11 mouse cellular contexts compared by ENCODE assay signal in the genomic region with DNA sequence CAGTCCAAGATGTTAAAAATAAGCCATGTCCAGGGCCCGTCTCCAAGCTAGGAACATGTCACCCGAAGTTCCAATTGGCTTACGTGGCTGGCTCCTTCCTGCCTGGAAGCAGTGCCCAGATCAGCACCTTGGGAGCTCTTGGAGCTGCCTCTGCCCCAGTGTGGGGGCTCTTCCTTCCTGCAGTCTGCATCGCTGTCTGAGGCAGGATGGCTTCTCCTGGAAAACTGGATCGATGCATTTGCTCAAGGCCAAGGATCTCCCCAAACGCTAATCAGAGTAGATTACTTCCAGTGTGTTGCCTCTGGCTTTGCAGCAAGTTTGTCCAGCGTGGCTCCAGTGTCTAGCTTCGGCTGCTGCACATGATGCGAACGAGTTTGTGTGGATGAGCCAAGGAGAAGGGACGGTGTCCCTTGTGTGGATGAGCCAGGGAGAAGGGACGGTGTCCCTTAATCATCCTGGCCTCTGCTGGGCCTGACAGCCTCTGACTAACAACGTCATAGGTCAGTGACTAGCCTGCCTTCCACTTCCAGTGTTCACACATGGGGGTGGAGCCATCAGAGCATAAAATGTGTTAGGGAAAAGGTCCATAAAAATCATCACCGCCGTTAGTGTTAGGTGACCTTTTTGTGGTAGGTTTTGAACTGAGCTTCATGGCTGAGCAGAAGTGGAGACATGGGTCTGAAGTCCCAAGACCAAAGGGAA. TPM values are rescaled to one million over a fixed set of nuclear protein-coding genes. Genes with fewer than 3 reads are reported as not detected.
A peak's percentile ranks its signal among the peaks of the same experiment; 100 is the strongest.
DNase-seq lines count a peak whose midpoint lies in the region; ATAC-seq and TF ChIP-seq lines count a peak whose summit lies in the region.
"Had no signal": no experiment of that assay in that cellular context is flagged by ENCODE, and none has a peak within 500 bp of the region (broad histone marks: within the 10 kb centered on the region; RNA-seq: fewer than 3 reads in every experiment).

No protein-coding gene starts in this region.

- no peaks in the 10 kb centered on the region for H3K36me3 ChIP-seq in kidney, postnatal 0 days (ENCODE audit: insufficient read depth, low read length)
- H3K36me3 ChIP-seq in midbrain, postnatal 0 days (ENCODE audit: insufficient read depth, low read length), result no peaks in the 10 kb centered on the region
- H3K36me3 ChIP-seq: midbrain, embryonic 12.5 days had no signal

- H3K27ac ChIP-seq in kidney, postnatal 0 days, result peak overlapping the region; percentile 47
- H3K27ac ChIP-seq in midbrain, postnatal 0 days (ENCODE audit: low read depth, low read length), result no peak overlapping the region
- H3K27ac ChIP-seq: liver, embryonic 14.5 days; midbrain, embryonic 12.5 days had no signal

- no peak overlapping the region for H3K4me2 ChIP-seq in kidney, postnatal 0 days (ENCODE audit: low read length)
- no peak overlapping the region for H3K4me2 ChIP-seq in midbrain, postnatal 0 days (ENCODE audit: low read depth, low read length, poor library complexity, severe bottlenecking)
- H3K4me2 ChIP-seq: midbrain, embryonic 12.5 days had no signal

- H3K4me3 ChIP-seq in kidney, postnatal 0 days (replicated peaks; ENCODE audit: low read depth, low read length), result no peak overlapping the region
- no peak overlapping the region for H3K4me3 ChIP-seq in midbrain, postnatal 0 days (ENCODE audit: low read depth, low read length)
- H3K4me3 ChIP-seq: midbrain, embryonic 12.5 days had no signal

- H3K9me3 ChIP-seq in kidney, postnatal 0 days (replicated peaks; ENCODE audit: low read length), result no peaks in the 10 kb centered on the region
- H3K9me3 ChIP-seq in midbrain, postnatal 0 days (ENCODE audit: low read length), result no peaks in the 10 kb centered on the region
- H3K9me3 ChIP-seq: midbrain, embryonic 12.5 days had no signal

- CTCF ChIA-PET in Patski (lab: Charles Lee), result interaction anchor here (0.9 to 1.6 kb wide), 3 partner anchors 18 to 59 kb away, joined by 3 to 4 read pairs (median 3); no protein-coding TSS in a partner anchor

- peak; percentile 10 for ATAC-seq in Patski
- ATAC-seq in kidney, postnatal 0 days (replicated peaks; ENCODE audit: low FRiP score, low read depth), result peak; percentile 82
- ATAC-seq in midbrain, postnatal 0 days (ENCODE audit: low FRiP score), result no peak
- ATAC-seq: forebrain, embryonic 14.5 days had no signal

- in situ Hi-C loops in Patski (cut with MboI; ENCODE audit: low pct_unique_long_range_greater_than_20kb), result loop anchor here (25.0 kb wide), 1 partner anchor 495 kb away; no protein-coding TSS in a partner anchor

- TF ChIP-seq CTCF in Patski (IDR thresholded peaks at IDR 0.05), result no peak
- TF ChIP-seq CTCF in kidney, postnatal 0 days (IDR thresholded peaks at IDR 0.05; ENCODE audit: low read depth), result no peak
- TF ChIP-seq CTCF in midbrain, postnatal 0 days (IDR thresholded peaks at IDR 0.05), result no peak

- POLR2A ChIA-PET in Patski (lab: Charles Lee), result interaction anchor here (0.9 kb wide), 1 partner anchor 18 kb away, joined by 4 read pairs; no protein-coding TSS in a partner anchor

- WGBS in kidney, postnatal 0 days, result 30% methylated on average over 15 of the region's 15 CpGs
- WGBS in midbrain, postnatal 0 days, result 75% methylated on average over 15 of the region's 15 CpGs

- H3K27me3 ChIP-seq in Patski, result no peaks in the 10 kb centered on the region
- H3K27me3 ChIP-seq in kidney, postnatal 0 days (ENCODE audit: insufficient read depth, low read length), result no peaks in the 10 kb centered on the region
- H3K27me3 ChIP-seq in midbrain, postnatal 0 days (ENCODE audit: insufficient read depth, low read length), result no peaks in the 10 kb centered on the region
- H3K27me3 ChIP-seq: midbrain, embryonic 12.5 days had no signal

- H3K4me1 ChIP-seq in kidney, postnatal 0 days (replicated peaks; ENCODE audit: insufficient read depth, low read length), result peaks cover 35% of the 10 kb centered on the region
- peaks cover 6% of the 10 kb centered on the region; the same call in 1 of the 2 replicates for H3K4me1 ChIP-seq in midbrain, postnatal 0 days (ENCODE audit: insufficient read depth, low read length)

- no peak overlapping the region for H3K9ac ChIP-seq in kidney, postnatal 0 days (ENCODE audit: low read depth, low read length)
- no peak overlapping the region for H3K9ac ChIP-seq in midbrain, postnatal 0 days (replicated peaks; ENCODE audit: low read length, poor library complexity, severe bottlenecking)
- H3K9ac ChIP-seq: liver, embryonic 14.5 days; midbrain, embryonic 12.5 days had no signal

- DNase-seq in embryo, embryonic 10 days (ENCODE audit: low spot score), result peak; percentile 29
- no peak for DNase-seq in embryo, embryonic 11 days
- no peak for DNase-seq in Patski (ENCODE audit: low read depth, low spot score)
- DNase-seq in gastrocnemius, postnatal 10 days, result peak; percentile 26
- DNase-seq in kidney, postnatal 0 days (ENCODE audit: low spot score), result peak; percentile 67
- no peak for DNase-seq in urinary bladder, adult 2 months (ENCODE audit: low spot score)
- DNase-seq in midbrain, postnatal 0 days (ENCODE audit: low spot score), result no peak
- DNase-seq in thymus, adult 18-20 months, result no peak

RNA-seq across cellular contexts. Expression of a gene that starts 25.0 kb away (rescaled TPM):
- polyA plus RNA-seq in Patski (2021), result 124 TPM
- 10 to 100 TPM; 29.5 to 30.8 TPM for total RNA-seq in gastrocnemius, postnatal 10 days (2021)
- polyA plus RNA-seq in kidney, postnatal 0 days (2015; fragmentation: Nextera tagmentation; extraction: Ambion mirVana), result 10.7 and 12.7 TPM in 2 replicates
- 47.4 and 48.6 TPM in 2 replicates for polyA plus RNA-seq in urinary bladder, adult 2 months (2012; rRNA removed)
- 23.7 and 34.3 TPM in 2 replicates for total RNA-seq in midbrain, postnatal 0 days (2014; rRNA removed)
- 3.5 and 7.0 TPM in 2 replicates for polyA plus RNA-seq in midbrain, postnatal 0 days (2015; fragmentation: Nextera tagmentation; extraction: Ambion mirVana)

RNA-seq across cellular contexts. Expression of a gene that starts 51.4 kb away (rescaled TPM):
- not detected for polyA plus RNA-seq in Patski (2021)
- total RNA-seq in gastrocnemius, postnatal 10 days (2021), result not detected
- polyA plus RNA-seq in kidney, postnatal 0 days (2015; fragmentation: Nextera tagmentation; extraction: Ambion mirVana), result not detected in 2 replicates
- not detected in 2 replicates for polyA plus RNA-seq in urinary bladder, adult 2 months (2012; rRNA removed)
- total RNA-seq in midbrain, postnatal 0 days (2014; rRNA removed), result not detected in 2 replicates
- 0.96 TPM in 1 of 2 replicates, not detected in the other for polyA plus RNA-seq in midbrain, postnatal 0 days (2015; fragmentation: Nextera tagmentation; extraction: Ambion mirVana)
- polyA plus RNA-seq: forebrain, embryonic 14.5 days; liver, embryonic 14.5 days; midbrain, embryonic 12.5 days had no signal

Comparison
In these comparisons a context has a peak if more than half of its experiments do, and no peak if none do; other contexts are left out.
1. DNase-seq: peak in embryo, embryonic 10 days (single experiment), gastrocnemius, postnatal 10 days (single experiment) and kidney, postnatal 0 days (single experiment); none in embryo, embryonic 11 days (single experiment), Patski (single experiment), urinary bladder, adult 2 months (single experiment), midbrain, postnatal 0 days (single experiment) and thymus, adult 18-20 months (0 of 2).